Mouse (Mus musculus) thymus, postnatal 36 days (tissue): ENCODE measurements around the gene Sh2d1b2.
"Not testable (repeated sequence)": the region's sequence is repeated elsewhere in the genome, so short reads cannot be mapped to it uniquely, and the experiment has no call there.

Experiments
- DNase-seq, 2 experiments: peaks; one replicate each; pipeline ENCODE4 v3.0.0; 2022; ENCODE audit warnings: mixed read lengths in 2 of 2

The Sh2d1b2 gene

DNA sequence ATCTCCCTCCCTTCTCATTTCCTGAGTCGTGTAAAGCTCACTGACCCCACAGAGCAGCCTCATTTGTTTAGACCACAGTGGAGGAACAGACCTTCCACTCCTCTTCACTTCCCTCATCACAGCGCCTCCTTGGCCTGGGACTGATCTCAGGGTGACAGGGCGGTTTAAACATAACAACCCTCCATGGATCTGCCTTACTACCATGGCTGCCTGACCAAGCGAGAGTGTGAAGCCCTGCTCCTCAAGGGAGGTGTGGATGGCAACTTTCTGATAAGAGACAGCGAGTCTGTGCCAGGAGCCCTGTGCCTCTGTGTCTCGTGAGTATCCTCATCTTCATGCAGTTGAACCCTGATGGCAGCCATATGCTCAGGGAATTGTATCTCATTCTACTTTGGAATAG is at the start of gene Sh2d1b2:
TSS of gene Sh2d1b2 (plus strand) at position 62 of the 400 bp plus-strand sequence.
- not testable (repeated sequence) for DNase-seq

DNA sequence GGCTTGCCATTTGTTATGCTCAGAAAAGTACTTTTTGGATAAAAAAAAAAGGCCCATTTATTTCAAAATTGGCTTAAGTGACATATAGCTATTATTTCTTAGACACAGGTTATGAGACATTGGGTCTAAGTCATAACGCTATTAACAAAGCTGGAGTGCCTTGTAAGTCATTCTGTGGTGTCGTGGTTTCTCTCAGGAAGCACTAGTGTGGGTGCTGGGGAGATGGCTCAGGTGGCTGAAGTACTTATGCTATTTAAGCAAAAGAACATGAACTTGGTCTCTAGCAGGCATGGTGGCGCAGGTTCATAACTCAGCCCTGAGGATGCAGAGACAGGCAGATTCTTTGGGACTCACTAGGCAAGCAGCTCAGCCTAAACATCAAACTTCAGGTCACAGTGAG is 47.4 kb upstream of the Sh2d1b2 start:
- DNase-seq, result no peak

DNA sequence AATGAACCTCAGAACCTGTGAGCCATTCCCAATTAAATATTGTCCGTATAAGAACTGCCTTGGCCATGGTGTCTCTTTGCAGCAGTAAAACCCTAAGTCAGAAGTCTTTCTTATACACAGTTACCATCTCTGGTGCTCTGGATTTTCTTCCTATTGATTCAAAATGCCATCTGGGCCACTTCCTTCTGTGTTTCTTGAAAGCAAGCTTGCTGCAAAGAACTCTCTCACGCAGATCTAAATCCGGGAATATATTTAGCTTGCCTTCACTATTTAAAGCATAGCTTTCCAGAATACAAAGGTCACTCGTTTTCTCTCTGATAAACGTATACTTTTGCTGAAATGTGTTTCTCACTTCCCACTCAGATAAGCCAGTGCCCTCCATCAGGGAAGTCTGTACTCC is 46.0 kb upstream of the Sh2d1b2 start:
- no peak for DNase-seq

DNA sequence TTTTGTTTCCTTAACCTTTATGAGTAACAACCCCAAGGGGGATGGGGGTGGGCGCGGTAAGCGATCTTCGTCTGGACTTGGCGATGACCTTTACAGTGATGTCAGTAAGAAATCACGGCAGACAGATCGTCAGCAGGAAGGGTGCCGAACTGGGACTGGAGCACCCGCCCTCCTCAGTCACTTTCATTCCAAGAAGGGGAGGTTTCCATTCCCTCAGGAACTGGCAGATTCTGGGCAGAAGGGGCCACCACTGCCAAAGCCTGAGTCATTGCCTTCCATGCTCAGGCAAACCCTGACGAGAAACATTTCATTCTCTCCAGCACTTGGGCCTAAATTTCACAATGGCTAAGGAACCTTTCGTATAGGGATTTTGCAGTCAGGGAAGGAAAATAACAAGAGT is 43.9 kb upstream of the Sh2d1b2 start:
- DNase-seq, result no peak

DNA sequence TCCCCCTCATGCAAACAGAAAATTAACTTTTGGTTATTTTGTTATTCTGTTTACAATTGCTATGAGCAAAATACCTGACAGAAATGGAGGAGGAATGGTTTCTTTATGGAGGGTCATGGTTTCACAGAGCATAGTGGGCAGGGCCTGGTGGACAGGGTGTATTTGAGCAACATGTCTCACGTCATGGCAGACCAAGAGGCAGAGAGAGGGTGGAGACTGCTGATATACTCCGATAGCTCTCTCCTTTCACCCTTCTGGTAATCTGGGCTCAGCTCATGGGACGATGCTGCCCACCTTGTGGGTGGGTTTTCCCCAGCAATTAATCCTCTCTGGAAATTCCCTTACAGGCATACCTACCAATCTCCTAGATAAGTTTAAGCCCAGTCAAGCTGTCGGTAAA is 42.3 kb upstream of the Sh2d1b2 start:
- DNase-seq, result no peak

DNA sequence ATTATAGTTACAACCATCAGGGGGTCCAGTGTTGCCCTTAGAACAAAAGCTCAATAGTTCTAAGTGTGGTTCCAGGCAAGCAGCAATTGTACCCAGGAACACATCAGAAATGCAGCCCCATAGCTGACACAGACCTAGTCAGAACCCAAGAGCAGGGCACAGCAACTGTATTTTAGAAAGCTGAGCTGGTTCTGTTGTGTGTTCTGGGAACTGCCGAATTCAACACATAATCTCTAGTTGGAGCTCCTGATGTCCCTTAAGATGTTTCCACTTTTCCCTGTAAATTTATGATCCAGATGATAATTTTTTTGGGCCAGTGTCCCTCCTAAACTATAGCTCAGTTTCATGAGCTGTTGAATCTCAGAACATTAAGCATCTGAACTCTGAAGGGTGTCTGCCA is 40.6 kb upstream of the Sh2d1b2 start:
- DNase-seq, result no peak

DNA sequence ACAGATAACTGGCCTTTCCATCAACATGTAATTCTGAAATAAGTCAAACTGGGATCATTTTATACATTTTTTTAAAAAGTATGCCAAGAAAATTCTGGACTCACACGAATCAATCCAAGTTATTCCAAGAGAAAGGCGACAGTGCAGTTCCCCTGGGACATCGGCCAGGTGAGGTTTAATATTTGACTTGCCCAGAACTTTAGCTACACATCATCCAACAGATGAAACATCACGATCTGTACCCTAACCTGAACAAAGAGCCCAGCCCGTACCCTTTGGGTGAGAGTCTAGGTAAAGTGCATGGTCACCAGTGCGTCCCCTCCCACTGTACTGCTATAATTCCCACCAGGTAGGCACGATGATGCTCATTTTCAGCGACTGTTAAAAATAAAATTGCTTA is 36.3 kb upstream of the Sh2d1b2 start:
- no peak for DNase-seq

DNA sequence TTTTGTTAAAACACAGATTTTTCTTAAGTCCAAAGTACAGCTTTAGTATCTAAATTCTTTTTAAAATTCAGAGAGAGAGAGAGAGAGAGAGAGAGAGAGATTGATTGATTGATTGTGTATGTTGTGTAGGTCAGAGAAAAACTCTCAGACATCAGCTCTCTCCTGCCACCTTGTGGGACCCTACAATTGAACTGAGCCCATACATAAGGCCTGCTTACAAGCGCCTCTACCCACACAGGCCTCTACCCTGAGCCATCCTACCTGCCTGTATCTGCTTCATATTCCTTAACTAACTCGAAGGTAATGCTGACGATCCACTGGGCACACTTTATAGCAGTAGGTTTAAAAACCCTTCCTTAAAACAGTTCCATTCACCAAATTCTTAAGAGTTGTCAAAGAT is 32.2 kb upstream of the Sh2d1b2 start:
- peak; percentile 19 to 34 for DNase-seq

DNA sequence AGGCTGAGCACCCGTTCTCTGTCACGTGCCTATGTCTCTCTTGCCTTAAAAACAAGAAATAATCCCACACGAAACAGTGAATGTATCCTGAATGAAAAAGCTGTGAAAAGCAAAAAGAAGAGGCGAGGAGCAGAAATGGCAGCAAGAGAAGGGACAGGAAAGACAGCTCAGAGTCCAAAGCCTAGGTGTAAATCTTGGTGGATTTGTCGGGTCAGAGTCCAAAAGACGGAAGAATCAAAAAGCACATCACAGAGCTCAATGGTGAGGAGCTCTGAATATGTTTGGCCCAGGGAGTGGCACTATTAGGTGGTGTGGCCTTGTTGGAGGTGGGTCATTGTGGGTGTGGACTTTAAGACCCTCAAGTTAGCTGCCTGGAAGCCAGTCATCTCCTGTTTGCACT is 26.2 kb upstream of the Sh2d1b2 start:
- DNase-seq, result no peak

DNA sequence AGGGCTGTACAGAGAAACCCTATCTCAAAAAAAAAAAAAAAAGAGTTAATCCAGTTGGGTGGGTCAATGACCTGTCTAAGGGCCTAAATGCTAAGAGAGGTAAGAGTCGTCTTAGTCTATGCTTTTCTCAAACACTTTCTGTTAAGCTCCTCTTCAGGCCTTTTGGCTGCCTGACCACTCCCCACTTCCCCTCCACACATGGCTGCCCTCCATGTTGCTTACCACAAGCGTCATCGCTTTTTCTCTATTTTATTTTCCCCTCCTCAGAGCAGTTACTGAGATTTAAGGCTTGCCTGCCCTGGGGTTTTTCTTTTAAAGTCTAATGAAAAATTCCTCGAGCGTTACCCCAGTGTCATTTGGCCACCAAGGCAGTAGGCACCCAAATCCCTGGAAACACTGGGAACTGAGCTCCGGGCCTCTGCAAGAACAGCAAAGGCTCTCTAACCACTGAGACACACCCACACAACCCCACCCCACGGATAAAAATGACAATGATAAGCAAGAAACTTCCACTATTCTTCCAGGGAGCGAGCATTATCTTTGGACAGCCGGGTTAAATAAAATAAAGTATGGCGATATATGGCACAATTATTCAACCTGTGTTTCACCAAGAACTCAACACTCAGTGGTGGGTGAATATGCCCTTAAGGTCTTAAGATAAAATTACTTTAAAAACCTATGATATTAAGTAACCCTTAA is 19.2 kb upstream of the Sh2d1b2 start:
- no peak for DNase-seq

DNA sequence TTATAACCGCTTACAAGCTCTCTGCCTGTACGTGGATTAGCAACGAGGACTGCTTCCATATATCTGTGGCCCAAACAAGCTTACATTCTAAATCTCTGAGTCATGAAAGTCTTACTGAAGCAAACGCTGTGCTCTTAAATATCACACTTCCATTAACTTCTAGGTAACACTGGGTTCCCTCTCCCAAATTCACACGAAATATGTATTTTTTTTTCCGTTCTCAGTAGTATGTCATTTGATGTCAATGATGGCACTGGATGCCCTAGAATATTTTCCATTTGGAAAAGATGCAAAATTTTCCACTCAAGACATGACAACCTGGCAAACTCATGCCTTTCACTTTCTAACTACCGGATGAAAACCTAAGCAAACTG is 18.2 kb upstream of the Sh2d1b2 start:
- no peak for DNase-seq

DNA sequence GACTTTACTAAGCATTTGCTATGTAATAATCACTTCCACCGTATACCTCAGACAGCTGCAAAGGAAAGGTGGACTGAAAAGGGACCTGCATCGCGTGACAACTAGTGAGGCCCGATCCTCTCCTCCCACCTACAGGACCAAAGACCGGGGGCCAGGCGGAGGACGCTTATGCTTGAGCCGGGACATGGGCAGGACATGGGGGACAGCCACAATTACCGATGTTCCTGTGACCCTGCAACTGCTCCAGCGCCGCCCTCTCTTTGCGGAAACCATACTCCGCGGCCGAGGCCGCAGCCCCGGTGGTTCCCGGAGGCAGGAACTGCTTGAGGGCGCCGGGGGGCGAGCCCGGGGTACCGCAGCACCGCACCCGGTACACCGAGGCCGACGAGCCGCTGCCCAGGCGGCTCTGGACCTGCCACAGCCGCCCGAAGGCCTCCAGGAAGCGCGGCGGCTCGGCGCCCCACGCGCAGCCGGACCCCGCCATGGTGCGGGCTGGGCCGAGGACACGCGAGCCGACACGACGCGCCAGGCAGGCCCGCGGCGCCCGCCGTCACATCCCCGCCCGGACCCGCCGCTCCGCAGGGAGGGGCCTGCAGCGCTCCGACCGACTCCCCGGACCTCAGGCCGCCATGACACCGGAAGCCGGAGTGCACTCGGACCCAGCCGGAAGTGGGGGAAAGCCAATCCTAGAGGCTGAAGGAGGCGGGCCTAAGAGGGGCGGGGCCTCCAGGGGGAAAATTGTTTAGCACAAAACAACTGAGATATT is 17.6 kb upstream of the Sh2d1b2 start, which contains the start of gene Uhmk1:
TSS of gene Uhmk1 (minus strand) at position 641 of the 766 bp plus-strand sequence.
- peak; percentile 85 to 89 for DNase-seq

DNA sequence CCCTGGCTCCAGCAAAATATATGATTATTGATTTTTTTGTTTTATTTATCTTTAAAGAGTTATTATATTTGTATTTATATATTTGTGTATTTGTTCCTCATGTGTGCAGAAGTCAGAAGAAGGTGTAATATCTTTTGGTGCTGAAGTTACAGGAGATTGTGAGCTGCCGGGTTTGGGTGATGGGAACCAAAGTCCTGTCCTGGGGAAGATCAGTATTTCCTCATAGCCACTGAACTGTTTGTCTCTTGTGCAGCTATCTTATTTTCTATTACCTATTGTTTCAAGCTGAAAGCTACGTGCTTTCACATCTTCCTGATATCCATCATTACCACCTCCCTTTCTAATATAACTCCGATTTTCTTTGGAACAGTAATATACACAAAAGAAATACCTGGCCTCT is 17.0 kb upstream of the Sh2d1b2 start:
- DNase-seq, result no peak

DNA sequence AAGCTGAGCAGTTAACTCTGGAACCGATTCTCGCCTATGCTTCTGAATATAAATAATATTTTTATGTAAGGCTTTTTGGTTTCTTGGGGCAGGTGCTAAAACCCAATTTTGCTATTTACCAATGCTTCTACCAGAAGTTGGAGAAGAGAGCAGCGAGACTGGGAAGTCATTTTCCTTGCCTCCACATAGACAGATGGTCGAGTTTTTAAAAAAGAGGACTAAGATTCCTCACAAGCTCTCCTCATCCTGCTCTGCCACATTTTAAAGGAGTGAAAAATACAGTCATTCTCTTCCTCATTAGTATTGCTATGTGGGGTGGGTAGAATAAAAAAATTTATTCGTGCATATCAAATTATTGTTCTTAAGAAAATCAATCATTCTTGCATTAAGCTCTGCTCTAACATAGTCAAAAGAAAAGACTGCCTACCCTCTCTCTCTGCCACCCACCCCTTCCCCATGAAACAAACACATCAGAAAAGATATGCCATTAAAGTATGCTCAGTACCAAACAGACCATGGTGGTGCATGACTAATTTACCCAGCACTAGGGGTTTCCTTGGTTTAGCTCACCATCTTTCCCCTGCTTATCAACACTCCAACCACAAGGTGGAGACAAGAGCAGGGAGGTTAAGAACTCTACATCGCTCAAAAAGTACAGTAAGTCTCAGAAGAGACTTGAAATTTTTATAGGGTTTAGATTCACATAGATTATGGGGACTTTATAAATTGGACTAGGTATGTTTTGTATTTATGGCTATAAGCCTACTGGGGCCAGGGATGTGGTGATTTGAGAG is 14.3 kb upstream of the Sh2d1b2 start:
- no peak for DNase-seq

DNA sequence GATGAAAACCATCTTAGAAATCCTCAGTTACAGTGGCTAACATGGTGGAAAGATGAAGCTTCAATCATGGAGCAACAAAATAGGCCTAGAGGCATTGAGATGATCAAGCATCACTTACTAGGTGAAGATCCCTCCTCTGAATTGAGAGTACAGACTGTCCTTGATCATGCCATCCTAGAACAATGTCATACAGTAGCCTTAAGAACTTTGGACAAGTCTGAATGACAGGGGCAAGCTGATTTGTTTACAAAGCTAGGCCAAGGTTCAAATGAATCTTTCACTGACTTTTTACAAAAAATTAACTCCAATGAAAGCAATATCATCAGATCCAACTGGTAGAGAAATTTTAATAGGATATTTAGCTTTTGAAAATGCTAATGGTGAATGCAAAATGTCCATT is 12.2 kb upstream of the Sh2d1b2 start:
- no peak for DNase-seq

DNA sequence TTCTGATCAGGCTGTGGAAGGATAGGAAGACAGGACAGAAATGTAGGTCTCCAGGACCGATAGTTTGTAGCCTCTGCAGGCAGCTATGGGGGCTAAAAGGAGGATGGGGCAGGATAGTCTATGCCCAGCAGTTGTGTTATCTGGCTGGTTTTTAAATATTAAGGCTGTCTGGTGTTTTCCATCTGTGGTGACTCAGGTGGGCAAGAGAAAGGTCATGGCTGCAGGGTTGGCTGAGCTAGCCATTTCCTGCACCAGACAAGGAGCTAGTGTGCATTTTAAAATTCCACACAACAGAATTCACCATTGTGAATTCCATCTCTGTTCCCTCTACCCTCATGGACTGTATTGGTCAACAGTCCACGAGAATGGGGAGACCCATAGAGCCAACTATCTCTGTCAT is 9.3 kb upstream of the Sh2d1b2 start:
- DNase-seq, result no peak

DNA sequence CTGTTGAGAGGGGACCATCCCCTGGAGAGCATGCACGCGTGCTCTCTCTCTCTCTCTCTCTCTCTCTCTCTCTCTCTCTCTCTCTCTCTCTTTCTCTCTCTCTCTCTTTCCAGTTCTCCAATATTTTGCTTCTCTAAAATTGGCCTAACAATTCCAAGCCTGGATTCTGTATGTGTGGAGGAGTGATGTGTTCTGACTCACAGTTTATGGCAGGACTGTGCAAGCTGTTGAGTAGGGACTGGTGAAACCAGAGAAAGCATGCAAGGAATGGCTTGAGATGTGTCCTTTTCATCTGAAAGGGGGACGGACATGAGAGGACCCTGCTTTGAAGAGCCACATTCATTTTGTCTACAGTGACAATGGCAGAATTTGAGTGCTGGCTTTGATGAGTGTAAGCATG is 12.5 kb downstream of the Sh2d1b2 start:
- no peak for DNase-seq

DNA sequence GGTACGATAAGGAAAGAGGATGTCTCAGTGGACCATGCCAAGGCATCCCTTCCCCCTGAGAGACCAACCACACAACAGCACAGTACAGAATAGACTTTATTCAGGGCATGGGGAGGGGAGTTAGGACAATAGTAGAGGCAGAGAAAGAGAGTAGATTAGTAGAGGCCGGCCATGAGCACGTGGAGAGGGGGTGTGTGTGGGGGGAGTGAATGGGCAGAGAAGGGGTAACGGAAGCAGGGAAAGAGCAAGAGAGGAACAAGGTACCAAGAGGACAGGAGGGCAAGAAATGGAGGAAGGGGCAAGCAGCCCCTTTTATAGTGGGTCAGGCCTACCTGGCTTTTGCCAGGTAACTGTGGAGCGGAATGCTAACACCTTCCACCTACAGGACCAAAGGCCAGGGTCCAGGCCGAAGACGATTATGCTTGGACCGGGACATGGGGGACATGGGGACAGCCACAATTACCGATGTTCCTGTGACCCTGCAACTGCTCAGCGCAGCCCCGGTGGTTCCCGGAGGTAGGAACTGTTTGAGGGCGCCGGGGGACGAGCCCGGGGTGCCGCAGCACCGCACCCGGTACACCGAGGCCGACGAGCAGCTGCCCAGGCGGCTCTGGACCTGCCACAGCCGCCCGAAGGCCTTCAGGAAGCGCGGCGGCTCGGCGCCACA is 22.5 kb downstream of the Sh2d1b2 start:
- DNase-seq, result no peak

DNA sequence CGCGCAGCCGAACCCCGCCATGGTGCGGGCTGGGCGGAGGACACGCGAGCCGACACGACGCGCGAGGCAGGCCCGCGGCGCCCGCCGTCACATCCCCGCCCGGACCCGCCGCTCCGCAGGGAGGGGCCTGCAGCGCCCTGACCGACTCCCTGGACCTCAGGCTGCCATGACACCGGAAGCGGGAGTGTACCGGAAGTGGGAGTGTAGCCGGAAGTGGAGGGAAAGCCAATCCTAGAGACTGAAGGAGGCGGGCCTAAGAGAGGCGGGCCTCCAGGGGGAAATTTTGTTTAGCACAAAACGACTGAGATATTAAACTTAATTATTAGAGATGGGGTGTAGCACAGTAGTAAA is 23.0 kb downstream of the Sh2d1b2 start:
- DNase-seq, result peak; percentile 68 to 75

DNA sequence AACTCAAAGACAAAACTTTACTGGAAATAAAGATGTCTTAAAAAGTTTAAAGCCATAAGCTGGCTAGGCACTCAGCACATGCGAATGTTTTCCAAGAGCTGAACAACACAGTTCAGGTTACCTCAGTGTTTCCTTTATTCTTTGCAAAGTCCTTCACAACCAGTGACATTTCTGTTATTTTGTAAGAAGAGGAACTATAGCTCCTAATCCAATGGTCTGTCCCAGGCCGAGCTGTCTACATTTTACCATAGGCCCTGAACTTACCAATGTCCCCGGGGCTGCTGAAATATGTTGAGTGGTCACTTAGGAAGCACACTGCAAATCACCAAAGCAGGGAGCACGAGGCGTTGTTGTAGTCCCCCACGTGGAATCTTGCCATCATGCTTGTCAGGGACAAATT is 37.7 kb downstream of the Sh2d1b2 start:
- no peak for DNase-seq

DNA sequence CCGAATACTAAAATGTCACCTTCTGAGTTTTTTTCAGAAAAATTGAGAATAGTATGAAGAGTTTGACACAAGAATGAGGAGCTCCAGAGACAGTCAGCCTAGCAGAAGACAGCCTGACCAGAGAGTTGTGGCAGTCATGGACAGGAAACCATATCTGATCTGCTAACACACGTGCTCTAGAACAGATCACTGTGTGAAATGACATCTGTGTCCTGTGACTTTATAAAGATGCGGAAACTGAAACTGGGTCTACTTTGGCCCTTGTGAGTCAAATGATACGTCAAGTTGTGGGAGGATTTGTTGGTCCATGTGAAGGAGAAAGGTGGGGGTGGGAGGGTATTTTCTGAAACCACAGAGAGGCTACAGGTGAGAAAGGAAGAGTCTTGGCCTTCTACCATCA is 38.1 kb downstream of the Sh2d1b2 start:
- no peak for DNase-seq

DNA sequence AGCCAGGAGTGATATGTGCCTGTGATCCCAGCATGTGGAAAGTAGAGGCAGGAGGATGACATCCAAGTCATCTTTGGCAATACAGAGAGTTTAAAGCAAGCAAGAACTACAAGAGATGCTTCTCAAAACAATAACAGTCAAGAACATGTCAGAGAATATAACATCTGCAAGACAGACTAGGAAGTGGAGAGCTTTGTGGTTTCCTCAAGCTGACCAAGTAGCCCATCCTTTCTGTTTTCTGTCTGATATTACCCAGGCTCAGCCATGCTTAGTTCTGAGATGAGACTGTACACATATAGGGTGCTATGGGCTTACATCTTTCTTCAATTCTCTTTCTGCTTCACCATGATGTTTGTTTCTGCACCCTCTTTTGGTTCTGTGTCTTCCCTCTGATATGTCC is 40.7 kb downstream of the Sh2d1b2 start:
- DNase-seq, result no peak

DNA sequence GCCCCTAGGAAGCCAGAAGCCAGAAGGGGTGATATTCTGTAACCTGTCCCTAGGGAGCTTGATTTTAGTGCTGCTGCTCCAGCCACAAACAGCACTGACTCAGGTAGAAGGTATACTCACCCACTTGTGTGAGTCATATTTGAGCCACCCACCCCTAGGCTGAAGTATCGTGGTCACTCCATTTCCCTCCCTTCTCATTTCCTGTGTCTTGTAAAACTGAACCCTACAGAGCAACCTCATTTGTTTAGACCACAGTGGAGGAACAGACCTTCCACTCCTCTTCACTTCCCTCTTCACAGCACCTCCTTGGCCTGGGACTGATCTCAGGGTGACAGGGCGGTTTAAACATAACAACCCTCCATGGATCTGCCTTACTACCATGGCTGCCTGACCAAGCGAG is 44.5 kb downstream of the Sh2d1b2 start, which contains the start of gene Sh2d1b1:
TSS of gene Sh2d1b1 (plus strand) at position 305 of the 400 bp plus-strand sequence.
- no peak for DNase-seq
